Comparison of ENCODE assay signal across 8 mouse cellular contexts in genomic region chr14:61415311-61415710, GRCm38 (mm10).
"Had no signal": no experiment of that assay in that cellular context is flagged by ENCODE, and none has a peak within 500 bp of the region (broad histone marks: within the 10 kb centered on the region; RNA-seq: fewer than 3 reads in every experiment).

No protein-coding gene starts in this region.

- DNase-seq: kidney, postnatal 36 days; layer of hippocampus, adult 9-11 months; layer of hippocampus, postnatal 36 days; left cerebral cortex, postnatal 4 days; lung, adult 2 months; lung, postnatal 36 days; right cerebral cortex, postnatal 14 days; thymus, postnatal 36 days had no signal
